Mouse (Mus musculus) CH12.LX (cell line): Measurements from ENCODE around the gene Schip1.

Source experiments
- GABPA ChIP-seq: IDR thresholded peaks from 2 replicates; pipeline ENCODE4 v1.6.1; 2012; ENCODE audit warnings: low read depth, low read length, improper control_type of control experiment, inconsistent platforms; ENCODE audit not compliant: insufficient replicate concordance
- JUND ChIP-seq: conservative IDR thresholded peaks from 2 replicates; pipeline ENCODE4 v1.6.1; 2011; ENCODE audit warnings: low read depth, low read length, improper control_type of control experiment
- KAT2A ChIP-seq: IDR thresholded peaks from 2 replicates; pipeline ENCODE4 v1.6.1; 2012; ENCODE audit warnings: low read length, improper control_type of control experiment, inconsistent platforms; ENCODE audit not compliant: insufficient replicate concordance
- MAX ChIP-seq: IDR thresholded peaks from 2 replicates; pipeline ENCODE4 v1.6.1; 2011; ENCODE audit warnings: low read length, improper control_type of control experiment
- POLR2A ChIP-seq: IDR thresholded peaks from 2 replicates; pipeline ENCODE4 v1.6.1; 2011; ENCODE audit warnings: low read depth, mild to moderate bottlenecking, improper control_type of control experiment, low read length
- SMC3 ChIP-seq: IDR thresholded peaks from 2 replicates; pipeline ENCODE4 v1.6.1; 2011; ENCODE audit warnings: low read depth, low read length, improper control_type of control experiment
- USF1 ChIP-seq: IDR thresholded peaks from 2 replicates; pipeline ENCODE4 v1.6.1; 2014; ENCODE audit warnings: low read depth, mild to moderate bottlenecking, inconsistent platforms, low read length, improper control_type of control experiment
- ZKSCAN1 ChIP-seq: IDR thresholded peaks from 2 replicates; pipeline ENCODE4 v1.6.1; 2012; ENCODE audit warnings: low read depth, inconsistent platforms, low read length, improper control_type of control experiment, borderline replicate concordance

GRCm38 (mm10) chr3:68535160-68535728 lies 470.6 kb downstream of the Schip1 start:
- no peak for TF ChIP-seq SMC3
- TF ChIP-seq USF1 = no peak
- TF ChIP-seq POLR2A = no peak
- no peak for TF ChIP-seq GABPA
- no peak for TF ChIP-seq JUND
- TF ChIP-seq MAX = no peak
- TF ChIP-seq ZKSCAN1 = no peak
- no peak for TF ChIP-seq KAT2A
